Mouse (Mus musculus) lung, embryonic 16.5 days (tissue): ENCODE data around the gene Commd1. TPM values are rescaled to one million over a fixed set of nuclear protein-coding genes. Genes with fewer than 3 reads are reported as not detected.

Experiments used
- ATAC-seq: fragments of 200-750 bp; cut with Nextera tagmentation; 2 replicates; pipeline ENCODE4 v1.8.0; 2017; ENCODE audit warnings: low read depth, mild to moderate bottlenecking, moderate library complexity
- H3K27ac ChIP-seq: fragments of 300-500 bp; sonication (generic); 2 replicates; pipeline ENCODE4 v1.5.1; 2014; ENCODE audit warnings: mild to moderate bottlenecking, control low read depth, low read length
- H3K27me3 ChIP-seq: fragments of 300-500 bp; sonication (generic); 2 replicates; pipeline ENCODE4 v1.6.1; 2014; ENCODE audit warnings: low read depth, low read length, mixed read lengths; ENCODE audit not compliant: control insufficient read depth, insufficient read depth
- H3K36me3 ChIP-seq: fragments of 300-500 bp; sonication (generic); 2 replicates; pipeline ENCODE4 v1.6.1; 2014; ENCODE audit warnings: low read length; ENCODE audit not compliant: control insufficient read depth, insufficient read depth
- H3K4me1 ChIP-seq: fragments of 300-500 bp; sonication (generic); replicated peaks from 2 replicates; pipeline ENCODE4 v1.6.1; 2014; ENCODE audit warnings: low read length, mixed read lengths; ENCODE audit not compliant: control insufficient read depth, insufficient read depth
- H3K4me2 ChIP-seq: fragments of 300-500 bp; sonication (generic); 2 replicates; pipeline ENCODE4 v1.6.1; 2014; ENCODE audit warnings: low read depth, low read length, control low read depth
- H3K4me3 ChIP-seq: fragments of 300-500 bp; sonication (generic); 2 replicates; pipeline ENCODE4 v1.5.1; 2014; ENCODE audit warnings: mild to moderate bottlenecking, low read length, control low read depth
- H3K9ac ChIP-seq: fragments of 300-500 bp; sonication (generic); 2 replicates; pipeline ENCODE4 v1.6.1; 2014; ENCODE audit warnings: low read length, control low read depth
- H3K9me3 ChIP-seq: fragments of 300-500 bp; sonication (generic); 2 replicates; pipeline ENCODE4 v1.6.1; 2016; ENCODE audit warnings: low read length; ENCODE audit not compliant: control insufficient read depth
- WGBS: fragments of 180-500 bp; shearing (Covaris S2); extraction: QIAGEN DNeasy Blood & Tissue Kit; methylation state at CpG from one replicate; pipeline ENCODE4 v1.1.7; 2014; 5-methylcytosine and 5-hydroxymethylcytosine counted together
- polyA plus RNA-seq: library from polyadenylated mRNA; unstranded; fragments of >200 nt; fragmentation: Nextera tagmentation; extraction: Ambion mirVana; gene quantifications from 2 replicates; pipeline ENCODE4 v1.2.1, GENCODE M21; 2015

Gene Commd1
- polyA plus RNA-seq, 1 experiment from 2014 or later, result 381 TPM

DNA sequence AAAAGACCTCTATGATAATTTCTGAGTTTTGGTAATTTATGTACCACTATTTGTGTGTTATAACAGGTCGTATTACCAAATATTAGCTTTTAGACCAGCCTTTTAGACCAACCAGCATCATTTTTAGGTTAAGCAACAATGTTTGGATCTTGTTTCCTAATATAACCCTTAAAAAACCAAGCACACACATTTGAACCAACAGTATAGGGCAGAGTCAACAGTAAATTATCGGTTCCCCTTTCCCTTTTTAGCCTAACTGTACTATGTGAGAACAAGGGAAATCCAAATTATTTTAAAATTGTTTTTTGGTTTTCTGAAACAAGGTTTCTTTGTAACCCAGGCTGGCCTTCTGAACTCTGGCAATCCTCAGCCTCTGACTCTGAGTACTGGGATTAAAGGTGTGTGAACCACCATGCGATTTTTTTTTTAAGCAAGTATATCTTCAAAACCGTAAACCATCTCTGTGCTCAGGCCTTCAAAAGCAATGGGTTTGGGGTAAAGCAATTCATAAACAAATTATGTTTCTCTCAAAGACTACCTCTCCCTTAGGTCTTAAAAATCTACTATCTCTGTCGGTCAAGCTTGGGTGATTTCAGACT is 125.0 kb downstream of the Commd1 start:
- peak overlapping the region; percentile 85; the same call in 1 of the 2 replicates for H3K4me3 ChIP-seq
- H3K4me2 ChIP-seq, result peak overlapping the region; percentile 90
- ATAC-seq, result no peak
- 77% methylated on average over 5 of the region's 5 CpGs for WGBS
- peaks cover 9% of the 10 kb centered on the region for H3K27me3 ChIP-seq
- H3K4me1 ChIP-seq, result peaks cover 22% of the 10 kb centered on the region
- H3K27ac ChIP-seq, result no peak overlapping the region
- no peaks in the 10 kb centered on the region for H3K36me3 ChIP-seq
- H3K9ac ChIP-seq, result peak overlapping the region; percentile 88; the same call in 1 of the 2 replicates
- H3K9me3 ChIP-seq, result no peaks in the 10 kb centered on the region

DNA sequence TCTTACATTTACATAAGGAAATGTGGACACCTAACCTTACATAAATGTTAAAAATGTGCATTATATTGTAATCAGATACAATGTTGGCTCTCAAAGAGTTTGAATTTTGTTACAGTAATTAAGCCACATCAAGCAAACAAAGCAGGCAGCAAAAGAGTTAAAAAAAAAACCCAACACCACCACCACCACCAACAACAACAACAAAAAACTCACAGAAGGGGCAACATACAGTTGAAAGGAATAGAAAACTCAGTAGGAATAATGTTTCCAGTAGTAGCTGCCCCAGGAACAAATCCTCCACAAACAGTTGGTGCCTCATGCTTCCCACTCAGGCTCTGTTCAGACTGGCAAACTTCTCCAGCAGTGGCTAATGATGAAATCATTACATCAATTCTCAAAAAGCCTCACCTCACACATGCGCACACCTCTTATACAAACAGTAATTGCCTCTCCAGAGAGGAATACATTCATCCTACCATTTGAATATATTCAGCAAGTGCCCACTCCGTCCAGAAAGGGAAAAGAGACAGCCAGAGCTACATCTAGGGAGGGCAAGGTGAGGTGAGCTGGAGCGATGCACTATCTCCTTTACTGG is 125.7 kb downstream of the Commd1 start:
- ATAC-seq, result no peak
- no peak overlapping the region for H3K27ac ChIP-seq
- no peak overlapping the region for H3K4me2 ChIP-seq
- peaks cover 22% of the 10 kb centered on the region for H3K4me1 ChIP-seq
- H3K9ac ChIP-seq, result no peak overlapping the region; the same call in 1 of the 2 replicates
- peaks cover 9% of the 10 kb centered on the region for H3K27me3 ChIP-seq
- no peak overlapping the region for H3K4me3 ChIP-seq
- no peaks in the 10 kb centered on the region for H3K9me3 ChIP-seq
- H3K36me3 ChIP-seq, result no peaks in the 10 kb centered on the region
- WGBS, result 64% methylated on average over 3 of the region's 3 CpGs

DNA sequence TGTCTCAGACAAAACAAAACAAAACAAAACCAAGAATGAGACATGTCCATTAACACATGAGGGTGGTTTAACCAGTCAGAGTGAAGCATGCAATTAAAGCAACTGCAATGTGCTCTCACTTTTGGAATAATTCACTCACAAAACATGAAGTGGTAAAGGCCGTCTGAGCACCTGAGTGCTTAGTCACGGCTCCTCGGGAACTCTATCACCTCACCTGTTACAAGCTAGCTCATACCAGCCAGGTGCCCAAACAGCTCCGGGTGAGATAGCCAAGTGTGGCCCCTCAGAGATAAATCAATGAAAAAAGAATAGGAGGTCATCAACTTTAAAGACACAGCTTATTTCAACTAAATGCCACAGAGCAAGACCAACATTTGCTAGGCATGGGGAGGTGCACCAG is 127.6 kb downstream of the Commd1 start:
- H3K4me1 ChIP-seq, result peaks cover 26% of the 10 kb centered on the region
- H3K9me3 ChIP-seq, result no peaks in the 10 kb centered on the region
- no peaks in the 10 kb centered on the region for H3K36me3 ChIP-seq
- H3K4me2 ChIP-seq, result no peak overlapping the region
- H3K4me3 ChIP-seq, result no peak overlapping the region
- no peak for ATAC-seq
- peaks cover 9% of the 10 kb centered on the region for H3K27me3 ChIP-seq
- H3K27ac ChIP-seq, result 0 out of 2 replicates have a peak overlapping the region, but pooled peaks have one; percentile 64
- 55% methylated on average over 4 of the region's 4 CpGs for WGBS
- H3K9ac ChIP-seq, result no peak overlapping the region

DNA sequence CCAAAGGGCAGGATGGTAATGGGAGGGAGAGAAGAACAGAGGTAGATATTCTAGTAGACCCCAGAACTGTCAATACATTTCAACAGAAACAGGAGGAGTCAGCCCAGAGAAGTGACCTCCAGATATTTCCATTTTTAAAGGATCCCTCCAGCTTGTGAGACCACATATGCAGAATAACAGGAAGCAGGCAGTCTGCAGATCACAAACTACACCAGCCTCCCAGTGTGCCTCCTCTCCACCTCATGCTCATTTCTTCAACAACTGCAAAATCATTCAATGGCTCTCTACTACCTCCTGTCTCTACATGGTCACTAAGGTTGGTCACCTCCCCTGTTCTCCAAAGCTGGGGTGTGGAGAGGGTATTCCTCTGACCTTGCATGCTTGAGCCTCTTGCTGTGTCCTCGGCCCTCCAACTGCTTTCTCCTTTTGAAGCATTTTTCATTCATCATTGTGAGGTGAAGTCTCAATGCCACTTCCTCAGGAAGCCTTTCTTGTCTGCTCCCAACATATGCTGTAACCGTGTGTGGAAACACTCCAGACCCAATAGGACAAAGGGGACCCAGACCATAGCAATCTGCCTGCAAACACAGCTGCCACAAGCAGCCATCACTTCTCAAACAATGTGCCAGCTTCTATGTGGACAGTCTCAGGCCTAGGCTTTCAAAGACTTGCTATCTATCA is 128.6 kb downstream of the Commd1 start:
- peaks cover 5% of the 10 kb centered on the region for H3K27me3 ChIP-seq
- no peak overlapping the region for H3K4me3 ChIP-seq
- H3K9ac ChIP-seq, result no peak overlapping the region
- H3K4me2 ChIP-seq, result no peak overlapping the region
- peak; percentile 51; the same call in 1 of the 2 replicates for ATAC-seq
- WGBS, result 37% methylated on average over 2 of the region's 2 CpGs
- peak overlapping the region; percentile 64 for H3K27ac ChIP-seq
- no peaks in the 10 kb centered on the region for H3K9me3 ChIP-seq
- H3K36me3 ChIP-seq, result no peaks in the 10 kb centered on the region
- H3K4me1 ChIP-seq, result peaks cover 27% of the 10 kb centered on the region

DNA sequence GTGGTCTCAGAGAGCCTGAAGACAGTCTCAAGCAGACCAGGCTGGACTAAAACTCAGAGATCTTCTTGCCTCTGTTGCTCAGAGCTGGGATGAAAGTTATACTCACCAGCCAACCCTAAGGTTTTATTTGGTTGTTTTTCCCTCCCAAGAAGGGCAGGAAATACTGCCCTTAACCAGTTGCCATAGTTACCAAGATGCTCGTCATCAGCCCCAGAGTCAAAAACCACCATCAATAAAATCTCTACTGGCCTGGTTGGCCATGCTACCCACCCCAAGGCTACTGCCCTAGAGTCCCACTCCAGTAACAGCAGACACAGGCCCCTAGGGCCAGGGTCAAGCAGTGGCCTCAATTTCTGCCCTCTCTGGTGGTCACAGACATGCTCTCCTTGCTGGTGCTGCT is 129.7 kb downstream of the Commd1 start:
- H3K4me3 ChIP-seq, result no peak overlapping the region
- no peak overlapping the region for H3K9ac ChIP-seq
- no peak for ATAC-seq
- no peak overlapping the region for H3K27ac ChIP-seq
- 63% methylated on average over 1 of the region's 1 CpGs for WGBS
- H3K9me3 ChIP-seq, result no peaks in the 10 kb centered on the region
- H3K4me2 ChIP-seq, result no peak overlapping the region
- H3K27me3 ChIP-seq, result peaks cover 5% of the 10 kb centered on the region
- no peaks in the 10 kb centered on the region for H3K36me3 ChIP-seq
- peaks cover 30% of the 10 kb centered on the region for H3K4me1 ChIP-seq

DNA sequence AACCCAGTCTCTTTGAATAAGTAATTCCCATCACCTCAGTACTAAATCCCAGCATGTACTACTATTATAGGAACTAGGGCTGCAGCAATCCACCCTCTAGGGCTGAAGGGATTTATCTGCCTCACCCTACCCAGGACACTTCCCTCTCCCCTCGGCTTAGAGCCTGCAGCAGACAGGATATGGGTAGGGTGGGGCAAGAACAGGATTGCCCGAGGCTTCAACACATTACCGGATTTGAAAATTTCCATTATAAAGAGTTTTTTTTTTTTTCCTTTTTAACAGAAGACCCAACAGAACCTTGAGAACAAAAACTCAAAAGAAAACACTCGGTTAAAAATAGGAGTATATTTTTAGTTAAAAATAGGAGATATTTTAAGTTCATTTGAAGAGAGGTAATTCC is 130.8 kb downstream of the Commd1 start:
- Histone ChIP-seq H3K27me3 (peaks cover under 1% of the 10 kb centered on the region; the same call in 1 of the 2 replicates), H3K9ac (no peak overlapping the region), H3K36me3 (no peaks in the 10 kb centered on the region), H3K9me3 (no peaks in the 10 kb centered on the region), H3K4me3 (no peak overlapping the region), H3K4me2 (no peak overlapping the region), H3K4me1 (peaks cover 30% of the 10 kb centered on the region), H3K27ac (no peak overlapping the region)
- WGBS, result 39% methylated on average over 4 of the region's 4 CpGs
- no peak for ATAC-seq

DNA sequence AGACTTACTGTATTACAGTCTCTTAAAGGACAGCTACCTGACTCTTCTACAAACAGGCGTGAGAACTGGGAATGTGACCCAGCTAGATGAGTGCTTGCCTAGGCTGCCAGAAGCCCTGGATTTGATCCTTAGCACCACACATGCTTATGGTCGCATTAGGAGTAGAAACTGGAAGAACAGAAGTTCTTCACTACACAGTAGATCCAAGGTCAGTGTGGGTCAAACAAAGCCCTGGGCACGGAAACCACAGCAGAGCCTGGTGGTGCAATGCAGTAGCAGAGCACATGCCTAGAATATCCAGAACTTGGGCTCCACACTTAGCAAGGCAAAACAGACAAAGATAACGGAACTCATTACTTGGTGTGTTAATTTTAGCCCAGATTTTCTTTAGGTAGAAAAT is 132.1 kb downstream of the Commd1 start:
- peak overlapping the region; percentile 15; the same call in 1 of the 2 replicates for H3K27ac ChIP-seq
- peaks cover 32% of the 10 kb centered on the region for H3K4me1 ChIP-seq
- WGBS, result 65% methylated on average over 4 of the region's 4 CpGs
- no peak overlapping the region for H3K4me2 ChIP-seq
- H3K36me3 ChIP-seq, result no peaks in the 10 kb centered on the region
- H3K9ac ChIP-seq, result no peak overlapping the region
- H3K27me3 ChIP-seq, result no peaks in the 10 kb centered on the region
- H3K9me3 ChIP-seq, result no peaks in the 10 kb centered on the region
- no peak overlapping the region for H3K4me3 ChIP-seq
- no peak for ATAC-seq

DNA sequence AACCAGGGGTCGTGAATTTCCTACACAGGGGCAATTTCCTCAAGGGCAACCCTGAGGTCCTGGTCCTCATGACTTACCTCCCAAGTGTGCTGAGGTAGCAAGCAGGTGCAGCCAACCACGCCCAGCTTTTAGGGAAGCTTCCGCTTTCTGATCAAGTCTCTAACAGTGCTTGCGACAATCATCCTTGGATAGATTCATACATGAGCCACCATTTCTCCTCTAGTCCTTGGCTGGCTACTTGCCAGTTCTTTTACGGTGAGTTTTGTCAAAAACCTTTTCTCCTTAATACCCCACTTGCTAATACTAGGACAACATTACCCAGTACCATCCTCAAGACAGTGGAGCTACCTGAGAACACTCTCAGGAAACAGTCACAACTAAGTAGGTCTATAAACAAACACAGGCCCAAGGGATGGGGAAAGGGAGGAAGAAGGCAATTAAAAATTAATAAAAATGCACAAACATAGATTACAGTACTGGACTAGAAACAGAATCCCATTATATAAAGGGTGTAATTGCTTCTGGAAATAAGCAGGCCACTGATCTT is 133.5 kb downstream of the Commd1 start:
- Histone ChIP-seq H3K4me3 (no peak overlapping the region), H3K4me1 (peaks cover 32% of the 10 kb centered on the region), H3K4me2 (no peak overlapping the region), H3K9me3 (no peaks in the 10 kb centered on the region), H3K9ac (no peak overlapping the region), H3K27ac (no peak overlapping the region), H3K27me3 (no peaks in the 10 kb centered on the region), H3K36me3 (no peaks in the 10 kb centered on the region)
- WGBS, result 70% methylated on average over 5 of the region's 5 CpGs
- no peak for ATAC-seq
